Mouse (Mus musculus): ENCODE measurements around the gene Hdac9. TPM values are rescaled to one million over a fixed set of nuclear protein-coding genes. Genes with fewer than 3 reads are reported as not detected.

The Hdac9 gene
- total and polyA plus RNA-seq, 2 experiments from 2014 or later, result 15.6 to 15.7 TPM

DNA sequence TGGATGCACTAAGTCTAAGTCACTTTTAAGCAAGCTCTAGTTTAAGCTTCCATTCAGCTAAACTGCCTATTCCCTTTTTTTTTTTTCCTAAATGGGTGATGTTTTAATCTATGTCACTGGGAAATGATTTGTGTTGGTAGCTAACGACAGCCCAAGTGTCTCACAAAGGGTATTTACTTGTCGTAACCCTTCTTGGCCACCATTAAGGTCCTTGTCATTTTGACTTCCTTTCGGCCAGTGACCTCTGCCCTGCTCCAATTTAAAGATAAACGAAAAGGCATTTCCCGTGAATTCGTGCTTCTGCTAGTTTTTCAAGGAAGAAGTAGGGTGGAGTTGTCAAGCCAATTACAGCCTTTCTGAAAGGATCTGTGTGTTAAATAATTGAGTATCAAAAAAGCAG is 565.0 kb downstream of the Hdac9 start:
- 47% methylated on average over 6 of the region's 6 CpGs for WGBS
- no peak overlapping the region for H3K27ac ChIP-seq (ENCODE audit: low read depth)
- ATAC-seq (ENCODE audit: insufficient read depth, low read depth), result no peak

DNA sequence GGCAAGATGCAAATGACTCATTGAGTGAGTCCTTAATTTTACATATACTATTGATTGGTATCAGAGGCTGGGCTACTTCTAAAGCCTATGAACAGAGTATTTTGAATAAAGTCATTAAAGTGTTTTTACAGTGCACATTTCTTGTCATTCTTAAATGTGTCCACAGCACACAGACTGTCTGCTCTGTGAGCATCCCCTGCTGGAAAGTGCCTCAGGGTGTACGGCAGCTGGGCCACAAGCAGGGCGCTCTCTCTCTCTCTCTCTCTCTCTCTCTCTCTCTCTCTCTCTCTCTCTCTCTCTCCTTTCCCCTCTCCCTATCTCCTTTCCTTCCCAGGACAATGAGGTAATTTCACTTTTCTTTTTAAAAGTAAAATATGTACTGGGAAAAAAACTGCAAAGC is 569.4 kb downstream of the Hdac9 start:
- 89% methylated on average over 2 of the region's 2 CpGs for WGBS
- Histone ChIP-seq H3K27me3 (ENCODE audit: control insufficient read depth, insufficient read depth, low read length) (no peaks in the 10 kb centered on the region), H3K9me3 (replicated peaks; ENCODE audit: control insufficient read depth, low read length) (no peaks in the 10 kb centered on the region), H3K27ac (ENCODE audit: low read depth) (no peak overlapping the region), H3K9ac (replicated peaks; ENCODE audit: low read depth, low read length) (no peak overlapping the region), H3K36me3 (replicated peaks; ENCODE audit: control insufficient read depth, insufficient read depth, low read length) (no peaks in the 10 kb centered on the region), H3K4me2 (ENCODE audit: low read depth, low read length) (no peak overlapping the region), H3K4me1 (ENCODE audit: control insufficient read depth, insufficient read depth) (no peaks in the 10 kb centered on the region), H3K4me3 (ENCODE audit: low read depth, low read length) (no peak overlapping the region)
- TF ChIP-seq EP300 (IDR thresholded peaks at IDR 0.05; ENCODE audit: low read depth), result no peak
- TF ChIP-seq CTCF (IDR thresholded peaks at IDR 0.05; ENCODE audit: low read depth), result no peak
- ATAC-seq (ENCODE audit: insufficient read depth, low read depth), result no peak
- no peak for DNase-seq (ENCODE audit: low spot score)

More for the DNA sequence above, 565.0 kb downstream of the Hdac9 start:
- no peak for DNase-seq (ENCODE audit: low spot score)
- H3K4me1 ChIP-seq (ENCODE audit: control insufficient read depth, insufficient read depth), result no peaks in the 10 kb centered on the region
- no peak overlapping the region for H3K4me3 ChIP-seq (ENCODE audit: low read depth, low read length)
- no peak overlapping the region for H3K4me2 ChIP-seq (ENCODE audit: low read depth, low read length)
- no peaks in the 10 kb centered on the region for H3K36me3 ChIP-seq (replicated peaks; ENCODE audit: control insufficient read depth, insufficient read depth, low read length)
- no peak for TF ChIP-seq EP300 (IDR thresholded peaks at IDR 0.05; ENCODE audit: low read depth)
- no peak for TF ChIP-seq CTCF (IDR thresholded peaks at IDR 0.05; ENCODE audit: low read depth)
- H3K27me3 ChIP-seq (ENCODE audit: control insufficient read depth, insufficient read depth, low read length), result no peaks in the 10 kb centered on the region
- no peaks in the 10 kb centered on the region for H3K9me3 ChIP-seq (replicated peaks; ENCODE audit: control insufficient read depth, low read length)
- H3K9ac ChIP-seq (replicated peaks; ENCODE audit: low read depth, low read length), result no peak overlapping the region

DNA sequence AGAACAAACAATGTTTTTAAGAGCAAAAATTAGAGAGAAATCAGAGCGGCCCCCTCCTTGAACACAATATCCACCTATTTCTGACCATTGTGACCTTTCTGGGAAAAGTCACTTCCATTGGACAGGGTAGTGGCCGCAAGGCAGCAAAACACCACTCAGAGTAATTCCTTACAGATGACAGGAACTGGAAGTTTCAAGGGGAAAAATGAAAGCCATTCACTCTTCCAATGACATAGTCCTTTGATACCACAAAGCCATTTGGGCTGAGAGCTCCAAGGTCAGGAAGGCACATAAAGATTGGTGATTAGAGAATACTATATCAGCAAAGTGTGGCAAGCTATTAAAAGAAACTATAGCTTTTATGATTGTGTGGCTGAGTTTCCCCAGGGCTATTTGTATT is 574.1 kb downstream of the Hdac9 start:
- Histone ChIP-seq H3K9me3 (replicated peaks; ENCODE audit: control insufficient read depth, low read length) (no peaks in the 10 kb centered on the region), H3K27ac (ENCODE audit: low read depth) (no peak overlapping the region), H3K4me2 (ENCODE audit: low read depth, low read length) (no peak overlapping the region), H3K4me1 (ENCODE audit: control insufficient read depth, insufficient read depth) (no peaks in the 10 kb centered on the region), H3K4me3 (ENCODE audit: low read depth, low read length) (no peak overlapping the region), H3K27me3 (ENCODE audit: control insufficient read depth, insufficient read depth, low read length) (no peaks in the 10 kb centered on the region), H3K36me3 (replicated peaks; ENCODE audit: control insufficient read depth, insufficient read depth, low read length) (no peaks in the 10 kb centered on the region), H3K9ac (replicated peaks; ENCODE audit: low read depth, low read length) (no peak overlapping the region)
- 67% methylated on average over 2 of the region's 2 CpGs for whole genome bisulfite sequencing
- no peak for TF ChIP-seq EP300 (IDR thresholded peaks at IDR 0.05; ENCODE audit: low read depth)
- no peak for TF ChIP-seq CTCF (IDR thresholded peaks at IDR 0.05; ENCODE audit: low read depth)
- DNase-seq (ENCODE audit: low spot score) (no peak), ATAC-seq (ENCODE audit: insufficient read depth, low read depth) (no peak)

DNA sequence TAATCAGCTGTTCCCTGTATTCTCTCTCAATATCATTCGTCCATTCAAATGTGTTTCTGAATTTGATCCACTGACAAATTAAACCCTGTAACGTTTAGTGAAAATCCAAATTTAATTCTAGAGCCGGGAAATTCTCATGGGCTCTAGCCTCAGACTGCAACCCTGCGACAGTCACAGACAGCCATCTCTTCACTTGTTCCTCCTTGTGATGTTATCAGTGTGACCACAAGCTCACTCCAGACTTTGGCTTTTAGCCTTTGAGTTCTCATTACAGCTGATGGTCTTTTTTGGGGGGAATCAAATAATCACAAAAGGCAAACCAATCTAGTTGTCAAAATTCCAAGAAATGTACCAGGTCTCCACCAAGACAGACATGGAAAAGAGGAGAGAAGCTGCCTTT is 578.0 kb downstream of the Hdac9 start:
- TF ChIP-seq CTCF (IDR thresholded peaks at IDR 0.05; ENCODE audit: low read depth) (no peak), EP300 (IDR thresholded peaks at IDR 0.05; ENCODE audit: low read depth) (no peak)
- Histone ChIP-seq H3K4me2 (ENCODE audit: low read depth, low read length) (no peak overlapping the region), H3K4me3 (ENCODE audit: low read depth, low read length) (no peak overlapping the region), H3K27me3 (ENCODE audit: control insufficient read depth, insufficient read depth, low read length) (no peaks in the 10 kb centered on the region), H3K36me3 (replicated peaks; ENCODE audit: control insufficient read depth, insufficient read depth, low read length) (no peaks in the 10 kb centered on the region), H3K9ac (replicated peaks; ENCODE audit: low read depth, low read length) (no peak overlapping the region), H3K9me3 (replicated peaks; ENCODE audit: control insufficient read depth, low read length) (no peaks in the 10 kb centered on the region), H3K4me1 (ENCODE audit: control insufficient read depth, insufficient read depth) (0 out of 2 replicates have a peak, but pooled peaks cover 4% of the 10 kb centered on the region), H3K27ac (ENCODE audit: low read depth) (no peak overlapping the region)
- 71% methylated on average over 4 of the region's 4 CpGs for WGBS
- ATAC-seq (ENCODE audit: insufficient read depth, low read depth) (no peak), DNase-seq (ENCODE audit: low spot score) (no peak)

DNA sequence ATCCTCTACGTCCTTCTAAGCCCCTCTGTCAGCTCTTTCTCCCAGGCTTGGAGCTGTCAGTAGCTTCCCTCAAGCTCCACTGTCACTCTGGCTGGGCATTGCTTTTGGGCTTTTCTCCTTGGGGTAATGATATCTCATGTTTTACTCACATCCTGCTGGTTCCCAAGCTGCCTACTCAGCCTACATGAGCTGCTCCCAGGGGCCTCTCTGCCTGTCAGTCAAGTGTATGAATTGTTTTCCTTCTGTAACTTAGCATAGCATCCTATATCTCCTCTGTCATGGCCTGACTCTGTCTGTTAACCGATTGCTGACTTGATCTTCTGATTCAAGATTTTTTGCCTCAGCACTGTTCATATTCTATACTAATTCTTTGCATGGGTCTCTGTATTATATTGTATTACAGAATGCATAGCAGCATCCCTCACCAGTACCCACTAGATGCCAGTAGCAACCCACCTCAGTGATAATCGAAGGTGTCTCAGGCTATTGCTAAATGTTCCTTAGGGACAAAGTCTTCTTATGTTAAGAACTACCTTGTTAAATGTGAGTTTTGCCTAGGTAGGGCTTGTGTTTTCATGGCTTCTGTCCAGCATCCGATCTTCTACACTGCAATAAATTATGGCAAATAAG is 582.3 kb downstream of the Hdac9 start:
- no peaks in the 10 kb centered on the region for H3K36me3 ChIP-seq (replicated peaks; ENCODE audit: control insufficient read depth, insufficient read depth, low read length)

DNA sequence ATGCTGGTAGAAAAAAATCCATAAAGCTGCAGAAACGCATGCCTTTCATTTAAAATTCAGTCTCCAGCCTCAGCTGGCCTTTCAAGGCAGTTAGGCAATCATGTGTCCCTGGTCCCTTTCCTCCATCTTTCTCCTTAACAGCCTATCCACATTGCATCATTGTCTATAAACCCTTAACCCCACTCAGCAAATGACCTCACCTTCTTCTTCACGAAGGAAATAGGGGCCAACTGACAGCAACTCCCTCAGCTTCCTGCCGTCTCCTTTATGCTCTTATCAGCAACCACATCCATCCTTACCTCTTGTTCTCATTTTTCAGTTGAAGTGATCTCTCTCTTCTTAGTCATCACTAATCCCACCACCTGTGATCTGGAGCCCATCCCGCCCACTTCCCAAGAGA is 584.0 kb downstream of the Hdac9 start:
- WGBS, result 49% methylated on average over 4 of the region's 4 CpGs
- 0 out of 2 replicates have a peak, but pooled peaks cover 4% of the 10 kb centered on the region for H3K4me1 ChIP-seq (ENCODE audit: control insufficient read depth, insufficient read depth)
- H3K36me3 ChIP-seq (replicated peaks; ENCODE audit: control insufficient read depth, insufficient read depth, low read length), result no peaks in the 10 kb centered on the region
- no peak for ATAC-seq (ENCODE audit: insufficient read depth, low read depth)
- no peak overlapping the region for H3K4me2 ChIP-seq (ENCODE audit: low read depth, low read length)
- no peak overlapping the region for H3K27ac ChIP-seq (ENCODE audit: low read depth)
- no peak overlapping the region for H3K9ac ChIP-seq (replicated peaks; ENCODE audit: low read depth, low read length)
- H3K4me3 ChIP-seq (ENCODE audit: low read depth, low read length), result no peak overlapping the region
- H3K27me3 ChIP-seq (ENCODE audit: control insufficient read depth, insufficient read depth, low read length), result no peaks in the 10 kb centered on the region
- DNase-seq (ENCODE audit: low spot score), result no peak
- TF ChIP-seq EP300 (IDR thresholded peaks at IDR 0.05; ENCODE audit: low read depth), result no peak
- TF ChIP-seq CTCF (IDR thresholded peaks at IDR 0.05; ENCODE audit: low read depth), result no peak
- no peaks in the 10 kb centered on the region for H3K9me3 ChIP-seq (replicated peaks; ENCODE audit: control insufficient read depth, low read length)

More for the DNA sequence above, 582.3 kb downstream of the Hdac9 start:
- DNase-seq (ENCODE audit: low spot score), result no peak
- no peak overlapping the region for H3K4me3 ChIP-seq (ENCODE audit: low read depth, low read length)
- 0 out of 2 replicates have a peak, but pooled peaks cover 4% of the 10 kb centered on the region for H3K4me1 ChIP-seq (ENCODE audit: control insufficient read depth, insufficient read depth)
- H3K4me2 ChIP-seq (ENCODE audit: low read depth, low read length), result no peak overlapping the region
- no peak overlapping the region for H3K27ac ChIP-seq (ENCODE audit: low read depth)
- TF ChIP-seq EP300 (IDR thresholded peaks at IDR 0.05; ENCODE audit: low read depth) (no peak), CTCF (IDR thresholded peaks at IDR 0.05; ENCODE audit: low read depth) (0 out of 2 replicates have a peak, but pooled peaks have one; percentile 10)
- H3K9me3 ChIP-seq (replicated peaks; ENCODE audit: control insufficient read depth, low read length), result no peaks in the 10 kb centered on the region
- no peaks in the 10 kb centered on the region for H3K27me3 ChIP-seq (ENCODE audit: control insufficient read depth, insufficient read depth, low read length)
- H3K9ac ChIP-seq (replicated peaks; ENCODE audit: low read depth, low read length), result no peak overlapping the region
- ATAC-seq (ENCODE audit: insufficient read depth, low read depth), result no peak
- WGBS, result 56% methylated on average over 4 of the region's 4 CpGs
